Mouse (Mus musculus): ENCODE results near the gene Alkbh6. TPM values are rescaled to one million over a fixed set of nuclear protein-coding genes. Genes with fewer than 3 reads are reported as not detected.

The Alkbh6 gene
- polyA plus RNA-seq, 1 experiment from 2014 or later = 71.3 TPM

GRCm38 (mm10) chr7:30279536-30279935 lies 29.0 kb upstream of the Alkbh6 start:
- no peak for DNase-seq (ENCODE audit: low spot score)
- no peaks in the 10 kb centered on the region for H3K27me3 ChIP-seq (ENCODE audit: control insufficient read depth, insufficient read depth, low read length)
- H3K9ac ChIP-seq (ENCODE audit: low read length) = peak overlapping the region; percentile 64
- H3K4me2 ChIP-seq (ENCODE audit: low read depth, low read length, severe bottlenecking) = peak overlapping the region; percentile 86
- H3K4me3 ChIP-seq (ENCODE audit: low read depth, low read length) = peak overlapping the region; percentile 74
- H3K9me3 ChIP-seq (ENCODE audit: control insufficient read depth, low read length) = no peaks in the 10 kb centered on the region
- no peaks in the 10 kb centered on the region for H3K36me3 ChIP-seq (ENCODE audit: control insufficient read depth, insufficient read depth, low read length)
- H3K27ac ChIP-seq (ENCODE audit: low read depth, low read length) = peak overlapping the region; percentile 90
- no peak for ATAC-seq (replicated peaks; ENCODE audit: low FRiP score)
- H3K4me1 ChIP-seq (replicated peaks; ENCODE audit: control insufficient read depth, insufficient read depth, low read length) = peaks cover 2% of the 10 kb centered on the region; the same call in 1 of the 2 replicates
- WGBS = under 1% methylated on average over 6 of the region's 6 CpGs

GRCm38 (mm10) chr7:30279951-30280669 lies 28.4 kb upstream of the Alkbh6 start, which contains the start of the genes Thap8 and Wdr62:
Thap8 (plus strand) TSS chr7:30280094.
Wdr62 (minus strand) TSS chr7:30280419.
- Histone ChIP-seq H3K27ac (ENCODE audit: low read depth, low read length) (peak within 1 kb of the TSS; percentile 90), H3K9ac (ENCODE audit: low read length) (peak within 1 kb of the TSS; percentile 64), H3K36me3 (ENCODE audit: control insufficient read depth, insufficient read depth, low read length) (no peaks in the 10 kb centered on the region), H3K4me2 (ENCODE audit: low read depth, low read length, severe bottlenecking) (peak within 1 kb of the TSS; percentile 86), H3K9me3 (ENCODE audit: control insufficient read depth, low read length) (no peaks in the 10 kb centered on the region), H3K4me3 (ENCODE audit: low read depth, low read length) (peak within 1 kb of the TSS; percentile 74), H3K4me1 (replicated peaks; ENCODE audit: control insufficient read depth, insufficient read depth, low read length) (peaks cover 2% of the 10 kb centered on the region; the same call in 1 of the 2 replicates), H3K27me3 (ENCODE audit: control insufficient read depth, insufficient read depth, low read length) (no peaks in the 10 kb centered on the region)
- WGBS = under 1% methylated on average over 49 of the region's 49 CpGs
- ATAC-seq (replicated peaks; ENCODE audit: low FRiP score) (peak; percentile 96), DNase-seq (ENCODE audit: low spot score) (peak; percentile 96)

GRCm38 (mm10) chr7:30280670-30281138 lies 27.8 kb upstream of the Alkbh6 start:
- Histone ChIP-seq H3K9me3 (ENCODE audit: control insufficient read depth, low read length) (no peaks in the 10 kb centered on the region), H3K4me3 (ENCODE audit: low read depth, low read length) (peak overlapping the region; percentile 74), H3K4me2 (ENCODE audit: low read depth, low read length, severe bottlenecking) (peak overlapping the region; percentile 86), H3K36me3 (ENCODE audit: control insufficient read depth, insufficient read depth, low read length) (no peaks in the 10 kb centered on the region), H3K4me1 (replicated peaks; ENCODE audit: control insufficient read depth, insufficient read depth, low read length) (peaks cover 2% of the 10 kb centered on the region; the same call in 1 of the 2 replicates), H3K27me3 (ENCODE audit: control insufficient read depth, insufficient read depth, low read length) (no peaks in the 10 kb centered on the region), H3K27ac (ENCODE audit: low read depth, low read length) (peak overlapping the region; percentile 90), H3K9ac (ENCODE audit: low read length) (peak overlapping the region; percentile 64)
- DNase-seq (ENCODE audit: low spot score) (peak; percentile 88), ATAC-seq (replicated peaks; ENCODE audit: low FRiP score) (peak; percentile 87)
- WGBS = under 1% methylated on average over 20 of the region's 20 CpGs

- no peak overlapping the region for H3K4me2 ChIP-seq (ENCODE audit: low read depth, low read length, severe bottlenecking)
- no peaks in the 10 kb centered on the region for H3K9me3 ChIP-seq (ENCODE audit: control insufficient read depth, low read length)
- H3K4me3 ChIP-seq (ENCODE audit: low read depth, low read length) = no peak overlapping the region
- peaks cover 2% of the 10 kb centered on the region; the same call in 1 of the 2 replicates for H3K4me1 ChIP-seq (replicated peaks; ENCODE audit: control insufficient read depth, insufficient read depth, low read length)
- H3K9ac ChIP-seq (ENCODE audit: low read length) = no peak overlapping the region
- 77% methylated on average over 4 of the region's 4 CpGs for WGBS
- DNase-seq (ENCODE audit: low spot score) (no peak), ATAC-seq (replicated peaks; ENCODE audit: low FRiP score) (no peak)
- H3K27me3 ChIP-seq (ENCODE audit: control insufficient read depth, insufficient read depth, low read length) = no peaks in the 10 kb centered on the region
- no peaks in the 10 kb centered on the region for H3K36me3 ChIP-seq (ENCODE audit: control insufficient read depth, insufficient read depth, low read length)
- no peak overlapping the region for H3K27ac ChIP-seq (ENCODE audit: low read depth, low read length)
These were observed 27.0 kb upstream of the Alkbh6 start for GRCm38 (mm10) chr7:30281522-30281921.

- Histone ChIP-seq H3K4me1 (replicated peaks; ENCODE audit: control insufficient read depth, insufficient read depth, low read length) (peaks cover 2% of the 10 kb centered on the region; the same call in 1 of the 2 replicates), H3K27ac (ENCODE audit: low read depth, low read length) (no peak overlapping the region), H3K4me2 (ENCODE audit: low read depth, low read length, severe bottlenecking) (no peak overlapping the region), H3K27me3 (ENCODE audit: control insufficient read depth, insufficient read depth, low read length) (no peaks in the 10 kb centered on the region), H3K9me3 (ENCODE audit: control insufficient read depth, low read length) (no peaks in the 10 kb centered on the region), H3K36me3 (ENCODE audit: control insufficient read depth, insufficient read depth, low read length) (no peaks in the 10 kb centered on the region), H3K4me3 (ENCODE audit: low read depth, low read length) (no peak overlapping the region), H3K9ac (ENCODE audit: low read length) (no peak overlapping the region)
- DNase-seq (ENCODE audit: low spot score) (no peak), ATAC-seq (replicated peaks; ENCODE audit: low FRiP score) (no peak)
- WGBS = 85% methylated on average over 7 of the region's 7 CpGs
These were observed 25.8 kb upstream of the Alkbh6 start for GRCm38 (mm10) chr7:30282740-30283139.

GRCm38 (mm10) chr7:30286701-30287410 lies 21.7 kb upstream of the Alkbh6 start:
- H3K4me2 ChIP-seq (ENCODE audit: low read depth, low read length, severe bottlenecking) = no peak overlapping the region
- H3K9me3 ChIP-seq (ENCODE audit: control insufficient read depth, low read length) = no peaks in the 10 kb centered on the region
- no peak overlapping the region for H3K9ac ChIP-seq (ENCODE audit: low read length)
- no peak overlapping the region for H3K27ac ChIP-seq (ENCODE audit: low read depth, low read length)
- peaks cover 4% of the 10 kb centered on the region; the same call in 1 of the 2 replicates for H3K4me1 ChIP-seq (replicated peaks; ENCODE audit: control insufficient read depth, insufficient read depth, low read length)
- DNase-seq (ENCODE audit: low spot score) (no peak), ATAC-seq (replicated peaks; ENCODE audit: low FRiP score) (no peak)
- H3K4me3 ChIP-seq (ENCODE audit: low read depth, low read length) = no peak overlapping the region
- H3K27me3 ChIP-seq (ENCODE audit: control insufficient read depth, insufficient read depth, low read length) = no peaks in the 10 kb centered on the region
- H3K36me3 ChIP-seq (ENCODE audit: control insufficient read depth, insufficient read depth, low read length) = no peaks in the 10 kb centered on the region
- WGBS = 73% methylated on average over 8 of the region's 8 CpGs

- no peak overlapping the region for H3K4me2 ChIP-seq (ENCODE audit: low read depth, low read length, severe bottlenecking)
- ATAC-seq (replicated peaks; ENCODE audit: low FRiP score) = no peak
- WGBS = 78% methylated on average over 6 of the region's 6 CpGs
These were observed 20.5 kb upstream of the Alkbh6 start for GRCm38 (mm10) chr7:30288046-30288445.

GRCm38 (mm10) chr7:30289071-30289713 lies 19.3 kb upstream of the Alkbh6 start:
- no peak for ATAC-seq (replicated peaks; ENCODE audit: low FRiP score)
- Histone ChIP-seq H3K4me1 (replicated peaks; ENCODE audit: control insufficient read depth, insufficient read depth, low read length) (peaks cover 7% of the 10 kb centered on the region; the same call in 1 of the 2 replicates), H3K36me3 (ENCODE audit: control insufficient read depth, insufficient read depth, low read length) (0 out of 2 replicates have a peak, but pooled peaks cover 1% of the 10 kb centered on the region), H3K9me3 (ENCODE audit: control insufficient read depth, low read length) (no peaks in the 10 kb centered on the region), H3K4me2 (ENCODE audit: low read depth, low read length, severe bottlenecking) (no peak overlapping the region), H3K9ac (ENCODE audit: low read length) (no peak overlapping the region), H3K27me3 (ENCODE audit: control insufficient read depth, insufficient read depth, low read length) (no peaks in the 10 kb centered on the region), H3K27ac (ENCODE audit: low read depth, low read length) (no peak overlapping the region), H3K4me3 (ENCODE audit: low read depth, low read length) (no peak overlapping the region)
- no peak for DNase-seq (ENCODE audit: low spot score)
- 68% methylated on average over 7 of the region's 7 CpGs for WGBS

More at GRCm38 (mm10) chr7:30288046-30288445, 20.5 kb upstream of the Alkbh6 start:
- no peaks in the 10 kb centered on the region for H3K27me3 ChIP-seq (ENCODE audit: control insufficient read depth, insufficient read depth, low read length)
- no peak for DNase-seq (ENCODE audit: low spot score)
- no peak overlapping the region for H3K9ac ChIP-seq (ENCODE audit: low read length)
- peaks cover 7% of the 10 kb centered on the region; the same call in 1 of the 2 replicates for H3K4me1 ChIP-seq (replicated peaks; ENCODE audit: control insufficient read depth, insufficient read depth, low read length)
- no peak overlapping the region for H3K27ac ChIP-seq (ENCODE audit: low read depth, low read length)
- H3K9me3 ChIP-seq (ENCODE audit: control insufficient read depth, low read length) = no peaks in the 10 kb centered on the region
- H3K36me3 ChIP-seq (ENCODE audit: control insufficient read depth, insufficient read depth, low read length) = no peaks in the 10 kb centered on the region
- no peak overlapping the region for H3K4me3 ChIP-seq (ENCODE audit: low read depth, low read length)

Data from forebrain, embryonic 11.5 days (tissue).